Mouse (Mus musculus): Measurements from ENCODE around the gene Klrb1b.

GRCm38 (mm10) chr6:128854895-128855294, 28.8 kb upstream of the Klrb1b start:
- TF ChIP-seq POLR2A (IDR thresholded peaks at IDR 0.05; ENCODE audit: insufficient read depth, low read depth, low read length) (no peak), CTCF (IDR thresholded peaks at IDR 0.05; ENCODE audit: insufficient read depth, low read depth, low read length) (no peak)

Data from olfactory bulb, adult 2 months (tissue).